Mouse (Mus musculus) MN1 (cell line): Measurements from ENCODE around the gene Cadps.

ENCODE experiments used
- DNase-seq: peaks from one replicate; pipeline ENCODE4 v3.0.0-alpha.2; 2016; ENCODE audit warnings: low spot score

Cadps gene

DNA sequence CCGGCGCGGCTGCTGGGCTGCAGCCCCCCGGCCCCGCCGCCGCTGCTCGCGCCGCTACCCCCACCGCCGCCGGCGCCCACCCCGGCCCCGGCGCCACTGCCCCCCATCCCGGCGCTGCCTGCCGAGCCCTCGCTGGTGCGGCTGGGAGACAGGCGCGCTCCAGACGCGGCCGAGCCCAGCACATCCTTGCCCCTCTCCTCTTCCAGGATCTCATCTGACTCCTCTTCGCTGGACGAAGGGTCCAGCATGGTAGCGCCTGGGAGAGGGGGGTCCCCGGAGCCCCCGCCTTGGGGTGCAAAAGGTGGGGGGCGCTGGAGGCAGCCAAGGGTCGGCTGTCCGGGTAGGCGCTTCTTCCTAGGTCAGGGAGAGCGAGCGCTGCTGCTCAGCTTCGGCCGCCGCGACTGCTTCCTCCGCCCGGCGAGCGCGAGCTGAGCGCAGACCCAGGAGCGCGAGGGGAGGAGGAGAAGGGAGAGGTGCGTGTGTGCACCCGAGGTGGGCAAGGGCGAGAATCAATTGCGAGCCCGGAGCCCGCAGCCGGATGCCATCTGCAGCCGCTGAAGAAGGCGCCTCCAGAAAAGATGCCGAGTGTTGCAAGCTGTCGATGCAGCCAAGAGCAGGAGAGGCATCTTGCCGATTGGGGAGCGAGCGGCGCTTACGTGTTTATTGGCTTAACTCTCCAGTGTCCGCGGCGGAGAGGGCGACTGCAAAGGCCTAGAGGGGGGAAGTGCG lies at the start of gene Cadps:
Gene Cadps, minus strand, starts transcription at position 589 of the 729 bp plus-strand sequence.
- peak; percentile 60 for DNase-seq

GRCm38 (mm10) chr14:12869605-12870004 lies 46.7 kb upstream of the Cadps start:
- no peak for DNase-seq

GRCm38 (mm10) chr14:12865258-12865657 lies 42.4 kb upstream of the Cadps start:
- peak; percentile 5 for DNase-seq

DNA sequence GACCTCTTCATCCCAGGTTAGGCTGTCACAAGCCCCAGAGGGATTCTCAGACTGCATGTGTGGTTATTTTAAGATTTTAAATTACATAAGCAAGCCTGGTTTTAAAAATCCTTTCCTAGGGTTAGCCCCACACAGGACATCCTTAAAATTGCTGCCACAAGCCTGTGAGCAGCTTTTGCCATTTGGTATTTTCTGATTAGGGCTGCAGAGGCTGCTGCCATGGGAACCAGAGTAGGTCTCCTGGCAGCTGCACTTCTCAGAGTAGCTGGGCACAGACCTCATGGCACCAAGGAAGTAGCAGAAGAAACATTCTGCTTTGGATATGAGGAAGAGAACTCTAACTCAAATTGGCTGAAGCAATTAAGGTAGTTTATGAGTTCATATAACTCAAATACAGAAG lies 21.0 kb upstream of the Cadps start:
- no peak for DNase-seq

GRCm38 (mm10) chr14:12839471-12839870 lies 16.6 kb upstream of the Cadps start:
- DNase-seq, result no peak

DNA sequence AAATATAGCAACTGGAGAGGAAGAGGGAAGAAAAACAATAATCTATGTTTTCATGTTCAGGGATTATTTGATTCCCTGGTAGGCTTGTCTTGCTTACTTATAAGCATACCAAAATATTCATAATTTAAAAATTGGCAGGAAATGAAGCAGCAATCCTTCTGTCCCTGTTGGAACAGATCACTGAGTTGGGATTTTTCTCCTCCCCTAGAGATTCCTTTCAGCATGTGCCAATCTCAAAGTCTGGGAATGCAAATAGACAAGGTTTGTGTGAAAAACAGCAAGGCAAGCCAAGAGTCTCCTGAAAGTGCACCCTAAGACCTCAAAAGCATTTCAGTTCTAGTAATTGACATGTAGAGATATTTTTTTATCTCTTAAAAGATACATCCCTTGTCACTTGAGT lies 16.1 kb upstream of the Cadps start:
- no peak for DNase-seq

- no peak for DNase-seq
Measured at GRCm38 (mm10) chr14:12838323-12838722, 15.4 kb upstream of the Cadps start.

- DNase-seq, result no peak
Measured at GRCm38 (mm10) chr14:12837902-12838301, 15.0 kb upstream of the Cadps start.

- DNase-seq, result peak; percentile 9
Measured at GRCm38 (mm10) chr14:12823781-12824180, 902 bp upstream of the Cadps start.

DNA sequence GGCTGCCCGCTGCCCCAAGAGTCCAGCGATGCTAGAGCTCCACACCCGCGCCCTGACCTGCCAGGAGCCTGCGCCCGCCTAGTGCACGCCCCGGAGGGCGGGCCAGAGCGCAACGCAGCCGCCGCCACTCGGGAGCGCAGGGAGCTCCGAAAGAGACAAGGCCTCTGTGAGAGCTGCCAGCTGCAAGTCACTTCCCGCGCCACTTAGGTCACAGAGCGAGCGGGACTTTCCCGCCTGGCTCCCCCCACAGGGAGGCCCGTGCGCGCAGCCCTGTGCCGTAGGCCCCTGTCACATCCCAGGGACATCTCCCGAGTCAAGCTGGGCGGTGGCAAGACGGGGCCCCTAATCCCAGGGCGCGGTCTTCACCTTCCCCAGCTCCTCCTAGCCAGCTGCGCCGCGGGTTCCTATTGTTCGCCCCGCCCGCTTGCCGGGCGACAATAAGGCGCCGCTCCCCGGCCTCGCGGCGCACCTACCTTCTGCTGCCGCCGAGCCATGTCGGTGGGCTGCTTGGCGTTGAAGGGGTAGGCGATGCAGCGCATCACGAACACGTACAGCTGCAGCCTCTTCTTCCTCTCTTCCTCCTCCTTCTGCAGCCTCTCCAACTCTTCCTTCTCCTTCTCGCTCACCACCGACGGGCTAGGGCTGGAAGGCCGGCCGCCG lies 918 bp downstream of the Cadps start:
- peak; percentile 85 for DNase-seq

GRCm38 (mm10) chr14:12821156-12821813 lies 1.6 kb downstream of the Cadps start:
- peak; percentile 27 for DNase-seq

DNA sequence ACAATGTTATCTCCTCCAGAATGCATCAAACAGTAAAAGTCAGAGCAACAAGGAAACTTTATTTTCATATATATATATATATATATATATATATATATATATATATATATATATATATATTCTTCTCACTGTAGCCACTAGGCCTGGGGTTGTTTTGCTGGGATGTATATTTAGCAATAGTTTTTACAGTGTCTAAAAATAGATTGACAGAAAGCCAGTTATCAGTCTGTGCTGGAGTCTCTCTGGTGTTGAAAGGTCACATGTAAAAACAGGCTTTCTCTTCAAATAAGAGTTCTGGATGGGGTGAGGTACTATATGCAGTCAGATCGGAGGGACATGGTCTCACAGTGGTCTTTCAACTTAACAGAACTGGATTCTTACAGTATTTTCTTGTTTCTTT lies 2.7 kb downstream of the Cadps start:
- no peak for DNase-seq

- DNase-seq, result no peak
Measured at GRCm38 (mm10) chr14:12818442-12818841, 4.4 kb downstream of the Cadps start.

DNA sequence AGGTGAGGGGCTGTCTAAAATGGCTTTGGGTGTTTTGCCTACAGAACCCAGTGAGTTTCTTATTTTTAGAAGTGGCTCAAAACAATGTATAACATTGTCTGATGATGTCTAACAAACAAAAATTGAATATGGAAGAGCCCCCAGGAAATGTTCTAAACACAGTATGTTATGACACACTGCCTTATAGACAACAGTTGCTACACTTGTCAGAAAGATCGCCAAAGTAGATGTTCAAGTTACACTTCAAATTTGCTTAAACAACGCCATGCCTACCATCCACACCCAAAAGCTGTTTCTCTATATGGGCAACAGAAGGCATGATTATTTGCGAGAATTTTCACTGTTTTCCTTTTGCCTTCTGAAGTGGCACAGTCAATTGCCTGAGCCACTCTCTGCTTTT lies 10.8 kb downstream of the Cadps start:
- no peak for DNase-seq

GRCm38 (mm10) chr14:12802995-12803394 lies 19.9 kb downstream of the Cadps start:
- no peak for DNase-seq

- DNase-seq, result no peak
Measured at GRCm38 (mm10) chr14:12801100-12801499, 21.8 kb downstream of the Cadps start.

DNA sequence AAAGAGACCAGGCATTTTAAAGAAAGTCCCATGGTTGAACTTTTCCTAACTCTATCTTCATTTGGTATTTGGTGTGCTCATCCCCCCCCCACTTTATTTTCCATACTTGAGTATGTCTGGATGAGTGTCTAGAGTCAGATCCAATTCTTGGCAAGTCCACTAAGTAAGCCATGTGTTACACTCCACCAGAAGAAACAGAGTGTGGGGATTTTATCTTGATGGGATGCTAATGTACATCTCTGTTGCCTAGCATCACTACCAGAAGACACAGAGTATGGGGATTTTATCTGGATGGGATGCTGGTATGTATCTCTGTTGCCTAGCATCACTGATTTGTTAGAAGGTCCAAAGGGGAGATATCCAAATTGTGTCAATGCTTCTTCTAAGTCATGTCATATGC lies 24.0 kb downstream of the Cadps start:
- no peak for DNase-seq

- no peak for DNase-seq
Measured at GRCm38 (mm10) chr14:12784296-12784695, 38.6 kb downstream of the Cadps start.

- no peak for DNase-seq
Measured at GRCm38 (mm10) chr14:12780016-12780415, 42.9 kb downstream of the Cadps start.

- DNase-seq, result no peak
Measured at GRCm38 (mm10) chr14:12777990-12778389, 44.9 kb downstream of the Cadps start.

- DNase-seq, result no peak
Measured at GRCm38 (mm10) chr14:12768870-12769269, 54.0 kb downstream of the Cadps start.

- no peak for DNase-seq
Measured at GRCm38 (mm10) chr14:12753237-12753636, 69.6 kb downstream of the Cadps start.

GRCm38 (mm10) chr14:12751821-12752220 lies 71.1 kb downstream of the Cadps start:
- DNase-seq, result no peak
